In genomic region chr12:75654247-75654801, GRCm38 (mm10) we compare ENCODE assay signal across 26 mouse cellular contexts.
"Had no signal": no experiment of that assay in that cellular context is flagged by ENCODE, and none has a peak within 500 bp of the region (broad histone marks: within the 10 kb centered on the region; RNA-seq: fewer than 3 reads in every experiment).

No protein-coding gene starts in this region.

- H3K4me3 ChIP-seq: heart, embryonic 13.5 days; heart, embryonic 15.5 days; hindbrain, embryonic 10.5 days; hindbrain, embryonic 12.5 days; intestine, embryonic 15.5 days; kidney, embryonic 15.5 days; limb, embryonic 13.5 days; limb, embryonic 15.5 days; liver, embryonic 12.5 days had no signal

- DNase-seq: gastrocnemius, postnatal 25 days; heart, postnatal 14 days; heart, postnatal 4 days; kidney, adult 18-20 months; kidney, adult 8-10 months; kidney, postnatal 14 days; kidney, postnatal 36 days; layer of hippocampus, adult 9-11 months; layer of hippocampus, postnatal 36 days; left cerebral cortex, postnatal 4 days had no signal

- H3K9me3 ChIP-seq: heart, embryonic 13.5 days; heart, embryonic 15.5 days; hindbrain, embryonic 10.5 days; hindbrain, embryonic 12.5 days; intestine, embryonic 15.5 days; kidney, embryonic 15.5 days; limb, embryonic 13.5 days; limb, embryonic 15.5 days; liver, embryonic 12.5 days had no signal

- H3K4me1 ChIP-seq: intestine, embryonic 15.5 days; kidney, embryonic 15.5 days; limb, embryonic 13.5 days; limb, embryonic 15.5 days had no signal

- H3K9ac ChIP-seq: heart, embryonic 13.5 days; heart, embryonic 15.5 days; hindbrain, embryonic 12.5 days; hindbrain, embryonic 14.5 days; intestine, embryonic 15.5 days; kidney, embryonic 15.5 days; limb, embryonic 13.5 days; limb, embryonic 15.5 days; liver, embryonic 12.5 days; liver, embryonic 14.5 days had no signal

- H3K36me3 ChIP-seq: heart, embryonic 15.5 days; hindbrain, embryonic 12.5 days; intestine, embryonic 15.5 days; kidney, embryonic 15.5 days; limb, embryonic 13.5 days; limb, embryonic 15.5 days had no signal

- H3K4me2 ChIP-seq: heart, embryonic 11.5 days; heart, embryonic 13.5 days; heart, embryonic 15.5 days; hindbrain, embryonic 12.5 days; hindbrain, embryonic 14.5 days; intestine, embryonic 15.5 days; kidney, embryonic 15.5 days; limb, embryonic 13.5 days; limb, embryonic 15.5 days; liver, embryonic 12.5 days had no signal

- ATAC-seq: hindbrain, embryonic 16.5 days; inflammation-experienced regulatory T-cells, adult 6 months; intestine, embryonic 15.5 days; intestine, postnatal 0 days; liver, embryonic 12.5 days had no signal

- H3K27me3 ChIP-seq: heart, embryonic 13.5 days; heart, embryonic 15.5 days; hindbrain, embryonic 12.5 days; intestine, embryonic 15.5 days; kidney, embryonic 15.5 days; limb, embryonic 13.5 days; limb, embryonic 15.5 days; liver, embryonic 12.5 days had no signal

- H3K27ac ChIP-seq: heart, embryonic 13.5 days; heart, embryonic 15.5 days; hindbrain, embryonic 10.5 days; hindbrain, embryonic 12.5 days; hindbrain, embryonic 14.5 days; intestine, embryonic 15.5 days; kidney, embryonic 15.5 days; kidney, postnatal 0 days; limb, embryonic 13.5 days; limb, embryonic 15.5 days; liver, embryonic 12.5 days; liver, embryonic 14.5 days had no signal
